Mouse (Mus musculus) CD4-positive, CD25-positive, alpha-beta regulatory T cell, adult 9 weeks (primary cell): ENCODE measurements around the gene Cypt14. TPM values are rescaled to one million over a fixed set of nuclear protein-coding genes. Genes with fewer than 3 reads are reported as not detected.

Experiments
- polyA plus RNA-seq: library from polyadenylated mRNA; unstranded; fragments of 100-300 nt; shearing (Covaris generic); gene quantifications from one replicate; pipeline ENCODE4 v1.2.1, GENCODE M21; 2017

Gene Cypt14
- not detected for polyA plus RNA-seq

DNA sequence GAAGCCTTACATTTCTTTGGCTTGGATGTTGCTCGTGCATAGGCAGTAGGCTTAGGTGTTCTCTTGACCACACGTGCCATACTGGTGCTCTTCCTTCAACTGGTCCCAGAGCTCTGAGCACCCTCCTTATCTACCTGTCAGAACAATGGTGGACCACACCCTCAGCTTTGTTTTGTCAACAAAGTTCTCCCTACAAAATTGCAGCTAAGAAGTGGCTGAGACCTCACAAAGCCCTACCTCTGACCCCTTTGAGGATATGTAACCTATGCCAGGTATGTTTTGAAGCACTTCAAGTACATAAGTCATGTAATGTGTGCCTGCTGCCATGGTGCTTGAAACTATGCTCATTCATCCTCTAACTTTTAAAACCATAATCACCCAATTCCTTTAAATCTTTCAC lies at the start of gene Cypt14:
Cypt14 (minus strand) TSS at position 101 of the 400 bp plus-strand sequence.

